ENCODE assay signal across 8 mouse cellular contexts in the genomic region with DNA sequence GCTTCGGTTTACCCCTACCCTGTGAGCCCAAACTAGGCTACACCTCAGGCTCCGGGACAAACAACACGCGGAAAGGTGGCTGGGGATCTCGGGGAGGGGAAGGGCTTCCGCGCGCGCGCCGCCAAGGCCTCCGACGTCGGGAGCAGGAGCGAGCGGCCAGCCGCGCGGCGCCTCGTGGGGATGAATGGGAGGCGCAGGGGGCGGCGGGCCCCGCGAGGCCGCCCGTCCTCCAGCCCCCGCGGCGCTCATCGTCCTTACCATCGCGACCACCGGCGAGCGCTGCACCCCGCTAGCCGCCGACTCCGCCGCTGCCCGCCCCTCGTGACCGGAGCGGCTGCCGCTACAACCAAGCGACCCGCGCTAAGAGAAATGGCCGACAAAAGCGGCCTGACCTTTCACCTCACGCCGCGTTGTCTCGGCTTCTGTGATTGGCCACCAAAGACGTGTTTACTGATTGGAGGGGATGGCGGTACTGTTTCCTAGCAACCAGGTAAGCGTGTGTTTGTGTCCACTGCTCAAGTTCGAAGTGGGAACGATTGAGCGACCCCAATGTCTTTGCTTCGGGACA. TPM values are rescaled to one million over a fixed set of nuclear protein-coding genes. Genes with fewer than 3 reads are reported as not detected.
DNase-seq lines count a peak whose midpoint lies in the region; ATAC-seq lines count a peak whose summit lies in the region.

A gene (minus strand): TSS at position 426 of the 568 bp plus-strand sequence.

- peaks cover 48% of the 10 kb centered on the region for H3K79me2 ChIP-seq in macrophage (ENCODE audit: inconsistent target)

- H3K9ac ChIP-seq in hindbrain, embryonic 16.5 days (ENCODE audit: low read depth, low read length) = peak within 1 kb of the TSS; percentile 82

- no peaks in the 10 kb centered on the region for H3K9me3 ChIP-seq in hindbrain, embryonic 16.5 days (ENCODE audit: control insufficient read depth, low read length)

- peak within 1 kb of the TSS; percentile 81 for H3K27ac ChIP-seq in hindbrain, embryonic 16.5 days (ENCODE audit: low read depth, low read length)
- no peak within 1 kb of the TSS for H3K27ac ChIP-seq in macrophage

- ATAC-seq in hindbrain, embryonic 16.5 days = peak; percentile 91

- peak within 1 kb of the TSS; percentile 66 for H3K4me3 ChIP-seq in hindbrain, embryonic 16.5 days (ENCODE audit: low read length)
- peak within 1 kb of the TSS; percentile 84 for H3K4me3 ChIP-seq in macrophage (ENCODE audit: inconsistent target)

- H3K27me3 ChIP-seq in hindbrain, embryonic 16.5 days (replicated peaks; ENCODE audit: control insufficient read depth, insufficient read depth, low read length) = no peaks in the 10 kb centered on the region; the same call in 1 of the 2 replicates

- H3K4me1 ChIP-seq in hindbrain, embryonic 16.5 days (ENCODE audit: control insufficient read depth, insufficient read depth, low read depth, low read length) = peaks cover 14% of the 10 kb centered on the region

- peak within 1 kb of the TSS; percentile 67 for H3K4me2 ChIP-seq in hindbrain, embryonic 16.5 days (ENCODE audit: low read length)

- peak; percentile 89 for DNase-seq in WW6 (ENCODE audit: low read depth, low spot score)
- peak; percentile 90 to 96 for DNase-seq in cerebellum, postnatal 4 days (ENCODE audit: low spot score in 2 of 2)
- DNase-seq in gastrocnemius, adult 18-20 months (ENCODE audit: low spot score) = peak; percentile 94
- DNase-seq in left cerebral cortex, adult 18-20 months (ENCODE audit: low spot score in 2 of 2) = peak; percentile 89 to 93
- peak; percentile 92 for DNase-seq in right cerebral cortex, adult 18-20 months
- DNase-seq in urinary bladder, postnatal 10 days (ENCODE audit: low spot score) = peak; percentile 76

- WGBS in hindbrain, embryonic 16.5 days = 0% methylated on average over 41 of the region's 63 CpGs
- WGBS in macrophage (ENCODE audit: missing documents) = under 1% methylated on average over 62 of the region's 63 CpGs

- H3K36me3 ChIP-seq in hindbrain, embryonic 16.5 days (ENCODE audit: control insufficient read depth, insufficient read depth, low read length) = no peaks in the 10 kb centered on the region
- H3K36me3 ChIP-seq in macrophage (ENCODE audit: inconsistent target) = 0 out of 2 replicates have a peak, but pooled peaks cover 6% of the 10 kb centered on the region

RNA-seq across cellular contexts. Expression of the gene that starts here (rescaled TPM):
- 1 to 10 TPM; 6.8 to 7.5 TPM for total RNA-seq in gastrocnemius, adult 18-20 months (2021)
- 48.3 and 54.7 TPM in 2 replicates for polyA plus RNA-seq in hindbrain, embryonic 16.5 days (2015; fragmentation: Nextera tagmentation; extraction: Ambion mirVana)
- 10 to 100 TPM in 1 of 2 experiments, 1 to 10 TPM in 1; 7.7 to 13.1 TPM for total RNA-seq in left cerebral cortex, adult 18-20 months (2021)
- total RNA-seq in macrophage (2018; cell fraction: chromatin; rRNA removed) = 1 to 10 TPM in 16 of 26 experiments, under 1 TPM in 1, not detected in 9; 0.96 to 6.2 (median 1.8) TPM
- total RNA-seq in macrophage (2018; cell fraction: cytosol; rRNA removed) = 10 to 100 TPM; 21.1 to 37.3 (median 30.4) TPM
- total RNA-seq in macrophage (2018; cell fraction: nucleus; rRNA removed) = 1 to 10 TPM in 25 of 26 experiments, not detected in 1; 1.6 to 8.0 (median 3.6) TPM
- polyA plus RNA-seq in macrophage (2018) = 27.2 to 63.4 TPM (median 40.4 TPM) in 3 replicates
